8 mouse cellular contexts compared by ENCODE assay signal in the genomic region with DNA sequence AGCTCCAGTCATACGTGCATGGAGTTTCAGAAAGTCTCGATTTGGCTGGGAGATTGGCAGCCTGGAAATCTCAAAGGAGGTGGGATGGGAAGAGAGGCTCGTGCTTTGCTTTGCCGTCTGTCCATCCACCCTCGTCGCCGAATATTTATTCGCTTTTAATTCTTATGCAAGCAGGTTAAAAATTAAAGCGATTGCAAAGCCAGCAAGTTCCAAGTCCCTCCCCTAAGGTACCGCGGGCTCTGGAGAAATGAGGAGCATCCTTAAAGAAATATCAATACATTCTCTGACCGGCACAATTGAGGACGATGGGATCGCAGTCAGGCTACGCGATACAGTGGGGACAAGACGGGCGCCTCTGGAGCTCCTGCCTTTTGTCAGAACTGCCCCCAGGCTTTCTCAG. TPM values are rescaled to one million over a fixed set of nuclear protein-coding genes. Genes with fewer than 3 reads are reported as not detected.
DNase-seq lines count a peak whose midpoint lies in the region; ATAC-seq and TF ChIP-seq lines count a peak whose summit lies in the region.

No protein-coding gene starts in this region.

- H3K4me3 ChIP-seq in E14TG2a.4 (replicated peaks; ENCODE audit: low read length), result peak overlapping the region; percentile 80
- peak overlapping the region; percentile 55 for H3K4me3 ChIP-seq in forebrain, postnatal 0 days (ENCODE audit: low read depth, low read length)
- peak overlapping the region; percentile 47 for H3K4me3 ChIP-seq in limb, embryonic 14.5 days (replicated peaks; ENCODE audit: low read length)

- peaks cover 55% of the 10 kb centered on the region for H3K4me1 ChIP-seq in E14TG2a.4 (replicated peaks; ENCODE audit: low read depth, low read length)
- H3K4me1 ChIP-seq in forebrain, postnatal 0 days (ENCODE audit: insufficient read depth), result peaks cover 12% of the 10 kb centered on the region
- H3K4me1 ChIP-seq in limb, embryonic 14.5 days (ENCODE audit: control insufficient read depth, insufficient read depth, low read length), result peaks cover 8% of the 10 kb centered on the region

- H3K27ac ChIP-seq in forebrain, postnatal 0 days (ENCODE audit: low read depth, low read length), result no peak overlapping the region
- no peak overlapping the region for H3K27ac ChIP-seq in limb, embryonic 14.5 days (replicated peaks; ENCODE audit: low read depth, low read length)

- no peaks in the 10 kb centered on the region for H3K36me3 ChIP-seq in E14TG2a.4 (ENCODE audit: insufficient read depth, low read length)
- no peaks in the 10 kb centered on the region for H3K36me3 ChIP-seq in forebrain, postnatal 0 days (ENCODE audit: insufficient read depth)
- no peaks in the 10 kb centered on the region for H3K36me3 ChIP-seq in limb, embryonic 14.5 days (ENCODE audit: control insufficient read depth, insufficient read depth, low read length)

- DNase-seq in frontal cortex, postnatal 25 days (ENCODE audit: low spot score in 2 of 2), result no peak
- no peak for DNase-seq in forebrain, postnatal 0 days
- no peak for DNase-seq in limb, embryonic 14.5 days (ENCODE audit: low spot score)
- no peak for DNase-seq in layer of hippocampus, adult 9-11 months
- no peak for DNase-seq in urinary bladder, postnatal 36 days (ENCODE audit: low spot score in 2 of 2)

- TF ChIP-seq POLR2A in limb, embryonic 14.5 days (IDR thresholded peaks at IDR 0.05; ENCODE audit: borderline replicate concordance, extremely low read depth, insufficient read depth, insufficient read length), result no peak

- peak overlapping the region; percentile 91 for H3K4me2 ChIP-seq in forebrain, postnatal 0 days (ENCODE audit: low read depth)
- peak overlapping the region; percentile 89 for H3K4me2 ChIP-seq in limb, embryonic 14.5 days (replicated peaks; ENCODE audit: low read depth, low read length, severe bottlenecking)

- 1% methylated on average over 18 of the region's 18 CpGs for WGBS in forebrain, postnatal 0 days
- WGBS in limb, embryonic 14.5 days, result 2% methylated on average over 18 of the region's 18 CpGs

- no peak for TF ChIP-seq CTCF in E14TG2a.4 (conservative IDR thresholded peaks at IDR 0.05; ENCODE audit: low read length)
- TF ChIP-seq CTCF in forebrain, postnatal 0 days (IDR thresholded peaks at IDR 0.05; ENCODE audit: low read depth), result no peak

- no peaks in the 10 kb centered on the region for H3K9me3 ChIP-seq in E14TG2a.4 (ENCODE audit: low read length)
- no peaks in the 10 kb centered on the region for H3K9me3 ChIP-seq in forebrain, postnatal 0 days (ENCODE audit: low read length)
- no peaks in the 10 kb centered on the region for H3K9me3 ChIP-seq in limb, embryonic 14.5 days (ENCODE audit: control insufficient read depth, low read length)

- peaks cover 97% of the 10 kb centered on the region for H3K27me3 ChIP-seq in E14TG2a.4 (ENCODE audit: insufficient read depth, low read length)
- peaks cover 82% of the 10 kb centered on the region for H3K27me3 ChIP-seq in forebrain, postnatal 0 days (ENCODE audit: insufficient read depth, low read length)
- peaks cover 87% of the 10 kb centered on the region for H3K27me3 ChIP-seq in limb, embryonic 14.5 days (ENCODE audit: control insufficient read depth, insufficient read depth, low read length)

- 0 out of 2 replicates have a peak, but pooled peaks have one; percentile 21 for ATAC-seq in frontal cortex, adult (ENCODE audit: low TSS enrichment)
- ATAC-seq in forebrain, postnatal 0 days, result no peak
- no peak for ATAC-seq in limb, embryonic 14.5 days (ENCODE audit: low FRiP score, low read depth)
- no peak for ATAC-seq in activated CD4-positive, CD25-positive, alpha-beta regulatory T cell, adult 4 months

- H3K9ac ChIP-seq in forebrain, postnatal 0 days, result peak overlapping the region; percentile 53
- no peak overlapping the region for H3K9ac ChIP-seq in limb, embryonic 14.5 days (ENCODE audit: low read depth, low read length, severe bottlenecking)

RNA-seq across cellular contexts. Expression of a gene that starts 1.5 kb away (rescaled TPM):
- total RNA-seq in forebrain, postnatal 0 days (2014; rRNA removed), result 1.7 and 3.0 TPM in 2 replicates
- polyA plus RNA-seq in forebrain, postnatal 0 days (2015; fragmentation: Nextera tagmentation; extraction: Ambion mirVana), result 0.33 and 0.65 TPM in 2 replicates
- polyA plus RNA-seq in limb, embryonic 14.5 days (2012; rRNA removed), result 0.33 and 0.37 TPM in 2 replicates
- polyA plus RNA-seq in limb, embryonic 14.5 days (2014; fragmentation: Nextera tagmentation; extraction: Ambion mirVana), result 0.06 TPM in 1 of 2 replicates, not detected in the other
- polyA plus RNA-seq in activated CD4-positive, CD25-positive, alpha-beta regulatory T cell, adult 4 months (2017; shearing (Covaris generic)), result not detected
